Mouse (Mus musculus) CD4-positive, CD25-positive, alpha-beta regulatory T cell, adult 2 months (primary cell): ENCODE results near the gene Atp2b4.

Source experiments
- DNase-seq: peaks from one replicate; pipeline ENCODE4 v3.0.0-alpha.2; 2012; ENCODE audit warnings: low read depth, low spot score

Atp2b4 gene

GRCm38 (mm10) chr1:133745078-133745495, 55.8 kb downstream of the Atp2b4 start:
- DNase-seq: no peak

GRCm38 (mm10) chr1:133744609-133745008, 56.2 kb downstream of the Atp2b4 start:
- no peak for DNase-seq

- DNase-seq: no peak
Measured at GRCm38 (mm10) chr1:133742517-133742916, 58.3 kb downstream of the Atp2b4 start.

- DNase-seq: no peak
Measured at GRCm38 (mm10) chr1:133741881-133742434, 58.9 kb downstream of the Atp2b4 start.

- DNase-seq: no peak
Measured at GRCm38 (mm10) chr1:133741171-133741570, 59.7 kb downstream of the Atp2b4 start.

GRCm38 (mm10) chr1:133736664-133737063, 64.2 kb downstream of the Atp2b4 start:
- DNase-seq: no peak

- DNase-seq: peak; percentile 69
Measured at GRCm38 (mm10) chr1:133735995-133736652, 64.7 kb downstream of the Atp2b4 start.

- no peak for DNase-seq
Measured at GRCm38 (mm10) chr1:133732814-133733213, 68.0 kb downstream of the Atp2b4 start.

GRCm38 (mm10) chr1:133728339-133728738, 72.5 kb downstream of the Atp2b4 start:
- no peak for DNase-seq

- DNase-seq: no peak
Measured at GRCm38 (mm10) chr1:133720342-133720741, 80.5 kb downstream of the Atp2b4 start.

- DNase-seq: no peak
Measured at GRCm38 (mm10) chr1:133718786-133719185, 82.1 kb downstream of the Atp2b4 start.

GRCm38 (mm10) chr1:133718296-133718695, 82.5 kb downstream of the Atp2b4 start:
- DNase-seq: no peak

- DNase-seq: peak; percentile 81
Measured at GRCm38 (mm10) chr1:133716464-133716863, 84.4 kb downstream of the Atp2b4 start.

- no peak for DNase-seq
Measured at GRCm38 (mm10) chr1:133715191-133715590, 85.7 kb downstream of the Atp2b4 start.

- no peak for DNase-seq
Measured at GRCm38 (mm10) chr1:133713009-133713370, 87.9 kb downstream of the Atp2b4 start.

GRCm38 (mm10) chr1:133712288-133713008, 88.4 kb downstream of the Atp2b4 start:
- DNase-seq: no peak

- DNase-seq: peak; percentile 52
Measured at GRCm38 (mm10) chr1:133711376-133711775, 89.5 kb downstream of the Atp2b4 start.

GRCm38 (mm10) chr1:133710895-133711294, 89.9 kb downstream of the Atp2b4 start:
- no peak for DNase-seq

GRCm38 (mm10) chr1:133709292-133709691, 91.5 kb downstream of the Atp2b4 start:
- DNase-seq: no peak

- peak; percentile 46 for DNase-seq
Measured at GRCm38 (mm10) chr1:133701824-133702223, 99.0 kb downstream of the Atp2b4 start.

GRCm38 (mm10) chr1:133697935-133698620, 102.8 kb downstream of the Atp2b4 start:
- no peak for DNase-seq

- no peak for DNase-seq
Measured at GRCm38 (mm10) chr1:133695901-133696300, 104.9 kb downstream of the Atp2b4 start.
